Mouse (Mus musculus) liver, postnatal 0 days (tissue): ENCODE measurements at regions not wholly inside any gene's neighbourhood (a gene's known extent, or its start where the extent isn't known, plus 50 kb on each side); places are given as distances from the start of the nearest gene placed in this dataset.

Experiments used
- ATAC-seq: fragments of 200-750 bp; cut with Nextera tagmentation; 2 replicates; pipeline ENCODE4 v1.8.0; 2017; ENCODE audit warnings: mild to moderate bottlenecking, moderate library complexity
- DNase-seq: peaks from one replicate; pipeline ENCODE4 v3.0.0-alpha.2; 2016
- H3K27ac ChIP-seq: fragments of 300-500 bp; sonication (generic); 2 replicates; pipeline ENCODE4 v1.5.1; 2014; ENCODE audit warnings: antibody characterized with exemption, moderate library complexity, mild to moderate bottlenecking, low read depth
- H3K27me3 ChIP-seq: fragments of 300-500 bp; sonication (generic); 2 replicates; pipeline ENCODE4 v1.6.1; 2014; ENCODE audit warnings: low read length, control low read depth, mixed read lengths; ENCODE audit not compliant: insufficient read depth
- H3K36me3 ChIP-seq: fragments of 300-500 bp; sonication (generic); replicated peaks from 2 replicates; pipeline ENCODE4 v1.6.1; 2014; ENCODE audit warnings: mild to moderate bottlenecking, control low read depth, low read length, moderate library complexity, mixed read lengths; ENCODE audit not compliant: insufficient read depth
- H3K4me1 ChIP-seq: fragments of 300-500 bp; sonication (generic); 2 replicates; pipeline ENCODE4 v1.6.1; 2014; ENCODE audit warnings: antibody characterized with exemption, mild to moderate bottlenecking, control low read depth; ENCODE audit not compliant: insufficient read depth
- H3K4me2 ChIP-seq: fragments of 300-500 bp; sonication (generic); 2 replicates; pipeline ENCODE4 v1.6.1; 2014; ENCODE audit warnings: low read depth, mild to moderate bottlenecking, low read length, moderate library complexity, mixed read lengths
- H3K4me3 ChIP-seq: fragments of 300-500 bp; sonication (generic); 2 replicates; pipeline ENCODE4 v1.5.1; 2014; ENCODE audit warnings: low read depth, low read length
- H3K9ac ChIP-seq: fragments of 300-500 bp; sonication (generic); replicated peaks from 2 replicates; pipeline ENCODE4 v1.6.1; 2014; ENCODE audit warnings: mild to moderate bottlenecking, moderate library complexity
- H3K9me3 ChIP-seq: fragments of 300-500 bp; sonication (generic); 2 replicates; pipeline ENCODE4 v1.6.1; 2016; ENCODE audit warnings: mild to moderate bottlenecking, control low read depth, low read length, mixed read lengths
- CTCF ChIP-seq: sonication (generic); IDR thresholded peaks from 2 replicates; pipeline ENCODE4 v1.5.1; 2016; ENCODE audit warnings: antibody characterized with exemption, low read depth
- EP300 ChIP-seq: IDR thresholded peaks from 2 replicates; pipeline ENCODE4 v1.6.1; 2016; ENCODE audit warnings: antibody characterized with exemption, low read depth, mild to moderate bottlenecking
- WGBS: fragments of 180-500 bp; shearing (Covaris S2); extraction: QIAGEN DNeasy Blood & Tissue Kit; methylation state at CpG from one replicate; pipeline ENCODE4 v1.1.7; 2014; ENCODE audit not compliant: insufficient replicate concordance; 5-methylcytosine and 5-hydroxymethylcytosine counted together

- ATAC-seq (no peak), DNase-seq (no peak)
- no peak overlapping the region for H3K4me2 ChIP-seq
- TF ChIP-seq CTCF (no peak), EP300 (no peak)
- H3K27me3 ChIP-seq, result no peaks in the 10 kb centered on the region
- H3K36me3 ChIP-seq, result no peaks in the 10 kb centered on the region
- no peak overlapping the region for H3K27ac ChIP-seq
- H3K4me1 ChIP-seq, result no peaks in the 10 kb centered on the region
- no peak overlapping the region for H3K9ac ChIP-seq
- H3K4me3 ChIP-seq, result no peak overlapping the region
- H3K9me3 ChIP-seq, result no peaks in the 10 kb centered on the region
- WGBS, result 67% methylated on average over 3 of the region's 3 CpGs
These were observed 853.6 kb downstream of the Stpg2 start for GRCm38 (mm10) chr3:140059102-140059501.

- DNase-seq (no peak), ATAC-seq (no peak)
- Histone ChIP-seq H3K36me3 (no peaks in the 10 kb centered on the region), H3K27ac (no peak overlapping the region), H3K9me3 (no peaks in the 10 kb centered on the region), H3K4me1 (no peaks in the 10 kb centered on the region), H3K9ac (no peak overlapping the region), H3K4me2 (no peak overlapping the region), H3K4me3 (no peak overlapping the region), H3K27me3 (no peaks in the 10 kb centered on the region)
- WGBS, result 60% methylated on average over 4 of the region's 4 CpGs
- no peak for TF ChIP-seq EP300
- no peak for TF ChIP-seq CTCF
These were observed 854.1 kb downstream of the Stpg2 start for GRCm38 (mm10) chr3:140059522-140060110.

- no peak overlapping the region for H3K9ac ChIP-seq
- H3K4me2 ChIP-seq, result no peak overlapping the region
- H3K4me3 ChIP-seq, result no peak overlapping the region
- no peak for ATAC-seq
- TF ChIP-seq CTCF (no peak), EP300 (no peak)
- H3K9me3 ChIP-seq, result no peaks in the 10 kb centered on the region
- DNase-seq, result no peak
- no peaks in the 10 kb centered on the region for H3K27me3 ChIP-seq
- WGBS, result 89% methylated on average over 10 of the region's 10 CpGs
- H3K36me3 ChIP-seq, result no peaks in the 10 kb centered on the region
- H3K27ac ChIP-seq, result no peak overlapping the region
- no peaks in the 10 kb centered on the region for H3K4me1 ChIP-seq
These were observed 856.4 kb downstream of the Stpg2 start for GRCm38 (mm10) chr3:140061769-140062381.

GRCm38 (mm10) chr3:140062880-140063279 is 857.4 kb downstream of the Stpg2 start:
- H3K4me3 ChIP-seq, result no peak overlapping the region
- H3K9ac ChIP-seq, result no peak overlapping the region
- 71% methylated on average over 5 of the region's 5 CpGs for WGBS
- no peak for ATAC-seq
- TF ChIP-seq CTCF, result no peak
- no peak for TF ChIP-seq EP300
- no peaks in the 10 kb centered on the region for H3K9me3 ChIP-seq
- no peaks in the 10 kb centered on the region for H3K4me1 ChIP-seq
- no peaks in the 10 kb centered on the region for H3K27me3 ChIP-seq
- no peak overlapping the region for H3K27ac ChIP-seq
- no peak overlapping the region for H3K4me2 ChIP-seq
- H3K36me3 ChIP-seq, result no peaks in the 10 kb centered on the region
- no peak for DNase-seq

GRCm38 (mm10) chr3:140084333-140084732 is 878.8 kb downstream of the Stpg2 start:
- Histone ChIP-seq H3K9me3 (no peaks in the 10 kb centered on the region), H3K9ac (no peak overlapping the region), H3K4me1 (no peaks in the 10 kb centered on the region), H3K27me3 (no peaks in the 10 kb centered on the region), H3K36me3 (no peaks in the 10 kb centered on the region), H3K27ac (no peak overlapping the region), H3K4me3 (no peak overlapping the region), H3K4me2 (no peak overlapping the region)
- WGBS, result 75% methylated on average over 3 of the region's 3 CpGs
- DNase-seq, result no peak
- no peak for ATAC-seq
- TF ChIP-seq CTCF, result no peak
- TF ChIP-seq EP300, result no peak

- Histone ChIP-seq H3K4me1 (no peaks in the 10 kb centered on the region), H3K36me3 (no peaks in the 10 kb centered on the region), H3K4me2 (no peak overlapping the region), H3K27ac (no peak overlapping the region), H3K9ac (no peak overlapping the region), H3K4me3 (no peak overlapping the region), H3K9me3 (no peaks in the 10 kb centered on the region), H3K27me3 (no peaks in the 10 kb centered on the region)
- DNase-seq (no peak), ATAC-seq (no peak)
- 66% methylated on average over 3 of the region's 3 CpGs for WGBS
- TF ChIP-seq CTCF, result no peak
- no peak for TF ChIP-seq EP300
These were observed 879.9 kb downstream of the Stpg2 start for GRCm38 (mm10) chr3:140085385-140085784.
